Mouse (Mus musculus) neural tube, embryonic 11.5 days (tissue): ENCODE data around the gene Gpx4. TPM values are rescaled to one million over a fixed set of nuclear protein-coding genes. Genes with fewer than 3 reads are reported as not detected.
"Not testable (repeated sequence)": the region's sequence is repeated elsewhere in the genome, so short reads cannot be mapped to it uniquely, and the experiment has no call there.

Source experiments
- ATAC-seq: fragments of 200-750 bp; cut with Nextera tagmentation; 2 replicates; pipeline ENCODE4 v1.8.0; 2017; ENCODE audit warnings: moderate number of reproducible peaks, mild to moderate bottlenecking, moderate TSS enrichment, moderate library complexity; ENCODE audit not compliant: insufficient read depth, low FRiP score, low TSS enrichment
- DNase-seq: peaks from one replicate; pipeline ENCODE4 v3.0.0-alpha.2; 2015; ENCODE audit warnings: low spot score
- H3K27ac ChIP-seq: fragments of 300-500 bp; sonication (generic); 2 replicates; pipeline ENCODE4 v1.5.1; 2014; ENCODE audit warnings: low read depth, mild to moderate bottlenecking, low read length
- H3K27me3 ChIP-seq: fragments of 300-500 bp; sonication (generic); 2 replicates; pipeline ENCODE4 v1.6.1; 2014; ENCODE audit warnings: mild to moderate bottlenecking, low read length, mixed read lengths; ENCODE audit not compliant: control insufficient read depth, insufficient read depth
- H3K36me3 ChIP-seq: fragments of 300-500 bp; sonication (generic); 2 replicates; pipeline ENCODE4 v1.6.1; 2014; ENCODE audit warnings: mild to moderate bottlenecking, low read length, moderate library complexity, mixed read lengths; ENCODE audit not compliant: control insufficient read depth, insufficient read depth
- H3K4me1 ChIP-seq: fragments of 300-500 bp; sonication (generic); 2 replicates; pipeline ENCODE4 v1.6.1; 2014; ENCODE audit warnings: low read length, mixed read lengths; ENCODE audit not compliant: control insufficient read depth, insufficient read depth
- H3K4me2 ChIP-seq: fragments of 300-500 bp; sonication (generic); 2 replicates; pipeline ENCODE4 v1.6.1; 2014; ENCODE audit warnings: low read depth, mild to moderate bottlenecking, moderate library complexity
- H3K4me3 ChIP-seq: fragments of 300-500 bp; sonication (generic); 2 replicates; pipeline ENCODE4 v1.5.1; 2014; ENCODE audit warnings: low read depth, low read length
- H3K9ac ChIP-seq: fragments of 300-500 bp; sonication (generic); 2 replicates; pipeline ENCODE4 v1.6.1; 2014; ENCODE audit warnings: mild to moderate bottlenecking, low read length
- H3K9me3 ChIP-seq: fragments of 300-500 bp; sonication (generic); 2 replicates; pipeline ENCODE4 v1.6.1; 2016; ENCODE audit warnings: low read length; ENCODE audit not compliant: control insufficient read depth
- WGBS: fragments of 180-500 bp; shearing (Covaris S2); extraction: QIAGEN DNeasy Blood & Tissue Kit; methylation state at CpG from one replicate; pipeline ENCODE4 v1.1.7; 2014; 5-methylcytosine and 5-hydroxymethylcytosine counted together
- polyA plus RNA-seq: library from polyadenylated mRNA; unstranded; fragments of >200 nt; fragmentation: Nextera tagmentation; extraction: Ambion mirVana; gene quantifications from 2 replicates; pipeline ENCODE4 v1.2.1, GENCODE M21; 2014

Gpx4 gene
- polyA plus RNA-seq, 1 experiment from 2014 or later, result 570 TPM

DNA sequence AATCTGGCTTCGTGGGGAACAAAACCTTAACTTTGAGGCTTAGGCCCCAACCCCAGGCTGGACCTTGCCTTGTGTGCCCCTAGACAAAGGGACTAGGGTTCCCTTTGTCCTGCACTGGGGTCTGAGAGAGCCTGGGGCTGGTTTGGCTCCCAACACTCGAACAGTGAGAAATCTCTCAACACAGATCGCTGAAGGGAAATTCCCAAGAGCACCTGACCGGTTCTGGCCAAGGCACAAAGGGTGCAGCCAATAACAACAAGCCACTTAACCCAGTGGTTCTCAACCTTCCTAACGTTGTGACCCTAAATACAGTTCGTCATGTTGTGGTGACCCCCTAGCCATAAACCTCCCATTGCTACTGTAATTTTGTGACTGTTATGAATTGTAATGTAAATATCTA lies 3.3 kb downstream of the Gpx4 start:
- Histone ChIP-seq H3K4me3 (no peak overlapping the region), H3K36me3 (no peaks in the 10 kb centered on the region; the same call in 1 of the 2 replicates), H3K27me3 (0 out of 2 replicates have a peak, but pooled peaks cover 2% of the 10 kb centered on the region), H3K9me3 (no peaks in the 10 kb centered on the region), H3K27ac (no peak overlapping the region), H3K9ac (no peak overlapping the region), H3K4me1 (peaks cover 18% of the 10 kb centered on the region), H3K4me2 (no peak overlapping the region)
- no peak for DNase-seq
- ATAC-seq, result no peak
- 12% methylated on average over 6 of the region's 6 CpGs for WGBS

- peaks cover 21% of the 10 kb centered on the region for H3K4me1 ChIP-seq
- H3K4me3 ChIP-seq, result no peak overlapping the region
- no peak overlapping the region for H3K9ac ChIP-seq
- no peak for ATAC-seq
- H3K4me2 ChIP-seq, result no peak overlapping the region
- no peaks in the 10 kb centered on the region for H3K9me3 ChIP-seq
- DNase-seq, result no peak
- WGBS, result 15% methylated on average over 15 of the region's 15 CpGs
- 0 out of 2 replicates have a peak, but pooled peaks cover 2% of the 10 kb centered on the region for H3K27me3 ChIP-seq
- peaks cover 2% of the 10 kb centered on the region; the same call in 1 of the 2 replicates for H3K36me3 ChIP-seq
- H3K27ac ChIP-seq, result no peak overlapping the region
Measured at GRCm38 (mm10) chr10:80050885-80051617, 4.1 kb downstream of the Gpx4 start.

- Histone ChIP-seq H3K27me3 (0 out of 2 replicates have a peak, but pooled peaks cover 2% of the 10 kb centered on the region), H3K4me2 (no peak overlapping the region), H3K27ac (no peak overlapping the region), H3K9ac (no peak overlapping the region), H3K4me1 (peaks cover 21% of the 10 kb centered on the region), H3K9me3 (no peaks in the 10 kb centered on the region), H3K4me3 (no peak overlapping the region), H3K36me3 (peaks cover 4% of the 10 kb centered on the region; the same call in 1 of the 2 replicates)
- ATAC-seq, result no peak
- no peak for DNase-seq
- 21% methylated on average over 14 of the region's 14 CpGs for WGBS
Measured at GRCm38 (mm10) chr10:80051618-80052373, 4.8 kb downstream of the Gpx4 start.

DNA sequence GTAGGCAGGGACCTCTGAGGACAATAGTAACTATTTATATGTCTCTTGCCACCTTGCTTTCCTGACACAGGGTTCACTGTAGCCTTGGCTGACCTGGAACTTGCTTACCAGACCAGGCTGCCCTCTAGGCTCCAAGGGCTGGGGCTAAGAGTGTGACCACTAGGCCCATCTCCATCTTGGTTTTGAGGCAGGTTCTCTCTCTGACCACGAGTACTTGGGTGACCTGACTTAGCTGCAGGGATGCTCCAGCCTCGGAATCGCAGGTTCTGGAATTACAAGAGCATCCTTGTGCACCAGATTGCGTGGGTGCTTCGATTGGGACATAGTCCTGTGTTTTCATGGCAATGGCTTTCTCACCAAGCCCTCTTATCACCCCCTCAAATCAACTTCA lies 5.4 kb downstream of the Gpx4 start:
- WGBS, result 85% methylated on average over 5 of the region's 5 CpGs
- H3K36me3 ChIP-seq, result peaks cover 7% of the 10 kb centered on the region; the same call in 1 of the 2 replicates
- H3K9me3 ChIP-seq, result no peaks in the 10 kb centered on the region
- DNase-seq, result no peak
- H3K27ac ChIP-seq, result no peak overlapping the region
- H3K4me3 ChIP-seq, result no peak overlapping the region
- ATAC-seq, result no peak
- H3K4me1 ChIP-seq, result peaks cover 20% of the 10 kb centered on the region
- no peaks in the 10 kb centered on the region for H3K27me3 ChIP-seq
- H3K9ac ChIP-seq, result no peak overlapping the region
- H3K4me2 ChIP-seq, result no peak overlapping the region

DNA sequence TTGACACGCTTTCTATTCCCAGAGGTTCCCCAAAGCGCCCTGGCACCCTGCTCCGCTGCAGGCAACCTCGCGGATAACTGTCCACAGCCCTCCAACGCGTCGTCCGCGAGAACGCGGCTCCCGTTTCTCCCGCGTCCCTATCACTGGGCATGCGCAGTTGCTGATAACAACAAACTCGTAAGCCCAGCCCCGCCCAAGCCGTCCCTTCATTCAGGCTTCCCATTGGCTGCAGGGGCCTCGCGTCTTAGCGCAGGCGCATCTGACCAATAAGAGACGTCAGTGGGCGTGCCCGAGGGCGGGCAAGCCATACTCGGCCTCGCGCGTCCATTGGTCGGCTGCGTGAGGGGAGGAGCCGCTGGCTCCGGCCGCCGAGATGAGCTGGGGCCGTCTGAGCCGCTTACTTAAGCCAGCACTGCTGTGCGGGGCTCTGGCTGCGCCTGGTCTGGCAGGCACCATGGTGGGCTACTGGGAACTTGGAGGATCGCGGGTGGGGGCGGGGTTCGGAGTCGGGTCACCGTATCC lies 6.4 kb downstream of the Gpx4 start:
- H3K9ac ChIP-seq, result peak overlapping the region; percentile 89
- under 1% methylated on average over 47 of the region's 47 CpGs for WGBS
- peaks cover 12% of the 10 kb centered on the region for H3K4me1 ChIP-seq
- no peaks in the 10 kb centered on the region for H3K27me3 ChIP-seq
- peak overlapping the region; percentile 95 for H3K27ac ChIP-seq
- peak overlapping the region; percentile 66 for H3K4me3 ChIP-seq
- peak; percentile 97 for ATAC-seq
- DNase-seq, result peak; percentile 100
- H3K9me3 ChIP-seq, result no peaks in the 10 kb centered on the region
- peak overlapping the region; percentile 82 for H3K4me2 ChIP-seq
- peaks cover 10% of the 10 kb centered on the region for H3K36me3 ChIP-seq

- Histone ChIP-seq H3K4me3 (peak overlapping the region; percentile 66), H3K9me3 (no peaks in the 10 kb centered on the region), H3K36me3 (peaks cover 10% of the 10 kb centered on the region), H3K27me3 (no peaks in the 10 kb centered on the region), H3K9ac (peak overlapping the region; percentile 89), H3K27ac (peak overlapping the region; percentile 95), H3K4me2 (peak overlapping the region; percentile 82), H3K4me1 (peaks cover 7% of the 10 kb centered on the region)
- 2% methylated on average over 77 of the region's 77 CpGs for WGBS
- DNase-seq, result peak; percentile 81
- peak; percentile 52 for ATAC-seq
Measured at GRCm38 (mm10) chr10:80053831-80054815, 7.2 kb downstream of the Gpx4 start.

GRCm38 (mm10) chr10:80054911-80055310 lies 7.9 kb downstream of the Gpx4 start:
- ATAC-seq, H3K27me3 ChIP-seq, H3K4me1 ChIP-seq, DNase-seq, H3K9me3 ChIP-seq, H3K27ac ChIP-seq: not testable (repeated sequence)
- peak overlapping the region; percentile 89 for H3K9ac ChIP-seq
- peak overlapping the region; percentile 66 for H3K4me3 ChIP-seq
- peaks cover 10% of the 10 kb centered on the region for H3K36me3 ChIP-seq
- WGBS, result 37% methylated on average over 3 of the region's 3 CpGs
- peak overlapping the region; percentile 82 for H3K4me2 ChIP-seq

- Histone ChIP-seq H3K27ac (no peak overlapping the region), H3K4me3 (peak overlapping the region; percentile 66; the same call in 1 of the 2 replicates), H3K27me3 (no peaks in the 10 kb centered on the region), H3K9me3 (no peaks in the 10 kb centered on the region), H3K4me2 (peak overlapping the region; percentile 82), H3K36me3 (peaks cover 10% of the 10 kb centered on the region), H3K4me1 (peaks cover 7% of the 10 kb centered on the region), H3K9ac (no peak overlapping the region; the same call in 1 of the 2 replicates)
- DNase-seq (no peak), ATAC-seq (no peak)
- 89% methylated on average over 5 of the region's 5 CpGs for WGBS
Measured at GRCm38 (mm10) chr10:80055364-80055763, 8.4 kb downstream of the Gpx4 start.
